Mouse (Mus musculus) liver, embryonic 14.5 days (tissue): Measurements from ENCODE around the gene Ntn4.

Source experiments
- CTCF ChIP-seq: IDR thresholded peaks from 2 replicates; pipeline ENCODE4 v1.5.1; 2016; ENCODE audit warnings: antibody characterized with exemption, low read depth, control low read depth
- EP300 ChIP-seq: IDR thresholded peaks from 2 replicates; pipeline ENCODE4 v1.6.1; 2016; ENCODE audit warnings: antibody characterized with exemption, low read depth

- TF ChIP-seq CTCF (no peak), EP300 (no peak)
Measured at GRCm38 (mm10) chr10:93683185-93683584, 42.7 kb downstream of the Ntn4 start.
